Mouse (Mus musculus) CH12.LX (cell line): ENCODE data around the gene Galr2.

Experiments
- EP300 ChIP-seq: IDR thresholded peaks from 2 replicates; pipeline ENCODE4 v1.6.1; 2011; ENCODE audit warnings: low read length, improper control_type of control experiment
- ETS1 ChIP-seq: conservative IDR thresholded peaks from 2 replicates; pipeline ENCODE4 v1.6.1; 2012; ENCODE audit warnings: low read depth, mild to moderate bottlenecking, inconsistent platforms, low read length, improper control_type of control experiment, moderate library complexity
- NELFE ChIP-seq: IDR thresholded peaks from 2 replicates; pipeline ENCODE4 v1.6.1; 2011; ENCODE audit warnings: low read depth, low read length, improper control_type of control experiment

DNA sequence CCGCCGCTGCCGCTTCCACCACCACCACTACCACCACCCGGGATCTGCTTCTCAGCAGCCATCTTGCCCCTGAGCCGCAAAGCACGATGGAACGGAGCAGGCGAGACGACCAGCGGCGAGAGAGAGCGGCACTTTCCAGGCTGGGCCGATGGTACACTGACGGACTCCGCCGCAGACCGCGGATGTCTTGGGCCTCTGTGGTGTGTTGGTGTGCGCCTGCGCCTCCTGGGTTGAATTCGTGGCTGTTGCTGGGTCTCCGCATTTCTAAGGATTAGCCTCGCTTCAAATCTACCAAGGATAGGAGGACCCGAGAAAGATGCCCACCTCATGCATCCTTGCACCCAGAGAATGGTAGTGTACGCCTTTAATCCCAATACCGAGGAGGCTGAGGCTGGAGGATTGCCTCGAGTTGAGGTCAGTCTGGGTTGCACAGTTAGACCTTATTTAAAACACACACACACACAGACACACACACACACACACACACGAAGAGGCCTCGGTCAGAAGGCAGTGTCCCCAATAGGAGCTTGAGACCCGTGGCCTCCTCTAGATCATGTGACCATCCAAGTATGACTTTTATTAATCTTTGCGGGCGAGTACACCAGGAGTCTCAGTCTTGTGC is 6.6 kb upstream of the Galr2 start, which contains the start of gene Srp68:
- TF ChIP-seq NELFE (peak; percentile 73; the same call in 1 of the 2 replicates), EP300 (peak; percentile 44; the same call in 1 of the 2 replicates), ETS1 (peak; percentile 3; the same call in 1 of the 2 replicates)
